Mouse (Mus musculus): ENCODE results near the gene Ttc9b. TPM values are rescaled to one million over a fixed set of nuclear protein-coding genes. Genes with fewer than 3 reads are reported as not detected.

The Ttc9b gene
- total RNA-seq (2023) = under 1 TPM in 1 of 2 experiments, not detected in 1; 0.35 TPM

GRCm38 (mm10) chr7:27653681-27654437 is at the start of gene Ttc9b:
Gene Ttc9b (plus strand): TSS chr7:27653915.

GRCm38 (mm10) chr7:27674522-27675221 is 21.0 kb downstream of the Ttc9b start, which contains the start of gene Map3k10:
Gene Map3k10 (minus strand): TSS chr7:27674598.

GRCm38 (mm10) chr7:27688815-27689612 is 35.3 kb downstream of the Ttc9b start, which contains the start of gene Zfp607b:
Gene Zfp607b (plus strand): TSS chr7:27689340.

Other genes starting within 250 kb of the Ttc9b start
- not detected for gene Sptbn4, start 206.2 kb upstream of the Ttc9b start, total RNA-seq (2023)
- 10 to 100 TPM; 11.0 to 13.4 TPM for gene Blvrb, start 205.9 kb upstream of the Ttc9b start, total RNA-seq (2023)
- 10 to 100 TPM; 13.1 to 15.4 TPM for gene Sertad3, start 180.1 kb upstream of the Ttc9b start, total RNA-seq (2023)
- gene Sertad1, start 167.0 kb upstream of the Ttc9b start, total RNA-seq (2023) = 10 to 100 TPM; 32.9 to 42.1 TPM
- gene Prx, start 154.6 kb upstream of the Ttc9b start, total RNA-seq (2023) = 1 to 10 TPM; 1.5 to 1.6 TPM
- under 1 TPM; 0.21 to 0.55 TPM for gene Hipk4, start 130.6 kb upstream of the Ttc9b start, total RNA-seq (2023)
- 100 to 1,000 TPM; 117 to 120 TPM for gene Pld3, start 100.7 kb upstream of the Ttc9b start, total RNA-seq (2023)
- 10 to 100 TPM; 23.2 to 28.0 TPM for gene 2310022A10Rik, start 100.7 kb upstream of the Ttc9b start, total RNA-seq (2023)
- gene Akt2, start 62.4 kb upstream of the Ttc9b start, total RNA-seq (2023) = 100 to 1,000 TPM; 142 to 145 TPM
- 10 to 100 TPM; 14.4 to 21.8 TPM for gene Map3k10, start 20.7 kb downstream of the Ttc9b start, total RNA-seq (2023)
- 1 to 10 TPM; 1.3 to 1.9 TPM for gene Zfp607b, start 35.4 kb downstream of the Ttc9b start, total RNA-seq (2023)
- 10 to 100 TPM; 14.3 to 20.1 TPM for gene Zfp60, start 77.5 kb downstream of the Ttc9b start, total RNA-seq (2023)
- 10 to 100 TPM in 1 of 2 experiments, 1 to 10 TPM in 1; 9.5 to 13.4 TPM for gene Zfp626, start 153.3 kb downstream of the Ttc9b start, total RNA-seq (2023)
- gene Zfp59, start 184.7 kb downstream of the Ttc9b start, total RNA-seq (2023) = 1 to 10 TPM; 4.7 to 6.3 TPM
- 10 to 100 TPM; 19.7 to 22.0 TPM for gene Zfp607a, start 203.6 kb downstream of the Ttc9b start, total RNA-seq (2023)